Mouse (Mus musculus) testis, adult 2 months (tissue): ENCODE data around the gene Samd4b.

Experiments used
- CTCF ChIP-seq: fragments of 200-500 bp; IDR thresholded peaks from 2 replicates; pipeline ENCODE4 v1.5.1; 2012; ENCODE audit warnings: low read depth, mild to moderate bottlenecking, inconsistent platforms, low read length, moderate library complexity; ENCODE audit not compliant: control insufficient read depth, insufficient read depth, insufficient replicate concordance
- POLR2A ChIP-seq: fragments of 200-500 bp; IDR thresholded peaks from 2 replicates; pipeline ENCODE4 v1.6.1; 2012; ENCODE audit warnings: low read depth, mild to moderate bottlenecking, inconsistent platforms, low read length, moderate library complexity; ENCODE audit not compliant: control insufficient read depth

DNA sequence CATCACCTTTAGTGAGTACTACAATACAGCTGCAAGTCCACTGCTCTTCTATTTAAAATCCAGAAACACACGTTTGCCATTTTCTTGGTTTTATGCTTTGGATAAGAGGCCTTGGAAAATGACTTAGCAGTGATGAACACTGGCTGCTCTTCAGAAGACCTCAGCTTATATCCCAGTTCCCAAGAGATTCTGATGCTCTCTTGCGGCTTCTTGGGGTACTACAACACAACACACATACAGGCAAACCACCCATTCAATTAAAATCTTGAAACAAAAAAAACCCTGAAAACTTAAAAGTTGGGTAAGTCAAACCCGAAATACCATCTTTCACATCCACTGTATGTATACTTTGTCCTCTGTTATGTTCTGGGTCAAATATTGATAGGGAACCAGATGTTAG is 199.9 kb downstream of the Samd4b start:
- no peak for TF ChIP-seq CTCF
- no peak for TF ChIP-seq POLR2A
